In the genomic region with DNA sequence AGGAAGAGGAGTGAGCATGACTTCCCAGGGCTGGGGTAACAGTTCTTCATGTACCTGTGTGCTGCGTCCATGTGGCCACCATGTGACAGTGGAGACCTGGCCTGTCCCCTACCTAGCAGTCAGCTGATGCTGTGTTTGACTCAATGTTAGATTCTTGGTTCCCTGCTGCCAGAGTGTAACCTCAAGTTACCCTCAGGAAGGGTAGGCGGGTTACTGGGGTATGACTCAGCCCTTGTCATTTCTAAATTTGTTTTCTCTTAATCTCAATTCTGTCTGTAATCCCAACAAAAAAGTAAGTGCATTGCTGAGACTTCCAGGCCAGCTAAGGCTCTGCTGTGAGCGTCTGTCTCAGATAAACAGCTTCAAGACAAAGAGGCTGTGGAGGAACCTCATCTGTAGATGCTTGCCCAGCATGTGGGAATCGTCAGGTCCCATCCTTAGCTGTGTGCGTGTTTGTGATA, we compare ENCODE assay signal across 18 mouse cellular contexts. TPM values are rescaled to one million over a fixed set of nuclear protein-coding genes. Genes with fewer than 3 reads are reported as not detected.
DNase-seq lines count a peak whose midpoint lies in the region; ATAC-seq lines count a peak whose summit lies in the region.
"Had no signal": no experiment of that assay in that cellular context is flagged by ENCODE, and none has a peak within 500 bp of the region (broad histone marks: within the 10 kb centered on the region; RNA-seq: fewer than 3 reads in every experiment).

No protein-coding gene starts in this region.

- H3K9ac ChIP-seq in liver, embryonic 15.5 days: peak overlapping the region; percentile 0; the same call in 1 of the 2 replicates
- H3K9ac ChIP-seq: embryonic facial prominence, embryonic 13.5 days; forebrain, embryonic 13.5 days; limb, embryonic 15.5 days had no signal

- no peaks in the 10 kb centered on the region for H3K27me3 ChIP-seq in liver, embryonic 15.5 days
- H3K27me3 ChIP-seq: embryonic facial prominence, embryonic 13.5 days; forebrain, embryonic 13.5 days; limb, embryonic 15.5 days had no signal

- peaks cover 27% of the 10 kb centered on the region for H3K36me3 ChIP-seq in liver, embryonic 15.5 days (replicated peaks)

- no peak overlapping the region for H3K4me3 ChIP-seq in brown adipose tissue, adult 24 weeks (ENCODE audit: insufficient read depth, low read depth, low read length)
- no peak overlapping the region for H3K4me3 ChIP-seq in liver, embryonic 15.5 days (replicated peaks)
- H3K4me3 ChIP-seq: embryonic facial prominence, embryonic 13.5 days; forebrain, embryonic 13.5 days; left cerebral cortex, adult 2 months; limb, embryonic 15.5 days; midbrain, embryonic 10.5 days had no signal

- ATAC-seq in liver, embryonic 15.5 days (ENCODE audit: insufficient read depth): peak; percentile 33; the same call in 1 of the 2 replicates
- ATAC-seq: activated CD4-positive, CD25-positive, alpha-beta regulatory T cell, adult 4 months; forebrain, embryonic 13.5 days; intestine, postnatal 0 days had no signal

- peaks cover under 1% of the 10 kb centered on the region; the same call in 1 of the 2 replicates for H3K4me1 ChIP-seq in brown adipose tissue, adult 24 weeks (ENCODE audit: control insufficient read depth, insufficient read depth, insufficient read length, low read length)
- peaks cover 80% of the 10 kb centered on the region for H3K4me1 ChIP-seq in liver, embryonic 15.5 days (replicated peaks)

- no peak overlapping the region for H3K4me2 ChIP-seq in liver, embryonic 15.5 days
- H3K4me2 ChIP-seq: embryonic facial prominence, embryonic 13.5 days; forebrain, embryonic 13.5 days; limb, embryonic 15.5 days had no signal

- 0 out of 2 replicates have a peak overlapping the region, but pooled peaks have one; percentile 10 for H3K27ac ChIP-seq in brown adipose tissue, adult 24 weeks (replicated peaks; ENCODE audit: low read depth, low read length)
- peak overlapping the region; percentile 88 for H3K27ac ChIP-seq in liver, embryonic 15.5 days (replicated peaks)
- H3K27ac ChIP-seq: embryonic facial prominence, embryonic 13.5 days; forebrain, embryonic 13.5 days; left cerebral cortex, adult 2 months; limb, embryonic 15.5 days; midbrain, embryonic 10.5 days had no signal

- DNase-seq in 3134 (ENCODE audit: extremely low read depth, insufficient read length, low spot score): peak; percentile 55
- peak; percentile 67 for DNase-seq in 3T3-L1 (ENCODE audit: low read depth, low spot score)
- no peak for DNase-seq in layer of hippocampus, postnatal 14 days (ENCODE audit: low spot score in 2 of 2)
- DNase-seq in spleen, adult 12 weeks (ENCODE audit: low spot score): no peak
- DNase-seq in cerebellum, postnatal 4 days (ENCODE audit: low spot score in 2 of 2): no peak
- DNase-seq: cerebellum, adult 9-11 months; gastrocnemius, postnatal 25 days; kidney, postnatal 4 days; spleen, adult 18-20 months had no signal

- H3K9me3 ChIP-seq in liver, embryonic 15.5 days (replicated peaks): no peaks in the 10 kb centered on the region
- H3K9me3 ChIP-seq: embryonic facial prominence, embryonic 13.5 days; forebrain, embryonic 13.5 days; limb, embryonic 15.5 days; midbrain, embryonic 10.5 days had no signal

- 30% methylated on average over 5 of the region's 5 CpGs for WGBS in liver, embryonic 15.5 days (ENCODE audit: insufficient replicate concordance)

RNA-seq across cellular contexts. Expression of gene Scd1, which starts 13.7 kb away (rescaled TPM):
- 10,672 and 38,636 TPM in 2 replicates for polyA plus RNA-seq in brown adipose tissue, adult 24 weeks (2012; ENCODE audit: insufficient read depth, insufficient read length, missing spikeins)
- 17.6 and 17.8 TPM in 2 replicates for polyA plus RNA-seq in liver, embryonic 15.5 days (2015; fragmentation: Nextera tagmentation; extraction: Ambion mirVana)
- total RNA-seq in layer of hippocampus, postnatal 14 days (2021): 100 to 1,000 TPM; 147 to 154 TPM

Comparison
In these comparisons a context has a peak if more than half of its experiments do, and no peak if none do; other contexts are left out.
1. DNase-seq: peak in 3134 (single experiment) and 3T3-L1 (single experiment); none in layer of hippocampus, postnatal 14 days (0 of 2), spleen, adult 12 weeks (single experiment) and cerebellum, postnatal 4 days (0 of 2).
2. RNA of gene Scd1, which starts 13.7 kb away (polyA plus RNA-seq): 10,672 to 38,636 TPM in brown adipose tissue, adult 24 weeks; 17.6 to 17.8 TPM in liver, embryonic 15.5 days; every median in the first group is over 100 times any median in the second.